Mouse (Mus musculus): ENCODE data around the gene Gm10591. TPM values are rescaled to one million over a fixed set of nuclear protein-coding genes. Genes with fewer than 3 reads are reported as not detected.

Gm10591 gene
- not detected for polyA plus RNA-seq (2017; shearing (Covaris generic))

DNA sequence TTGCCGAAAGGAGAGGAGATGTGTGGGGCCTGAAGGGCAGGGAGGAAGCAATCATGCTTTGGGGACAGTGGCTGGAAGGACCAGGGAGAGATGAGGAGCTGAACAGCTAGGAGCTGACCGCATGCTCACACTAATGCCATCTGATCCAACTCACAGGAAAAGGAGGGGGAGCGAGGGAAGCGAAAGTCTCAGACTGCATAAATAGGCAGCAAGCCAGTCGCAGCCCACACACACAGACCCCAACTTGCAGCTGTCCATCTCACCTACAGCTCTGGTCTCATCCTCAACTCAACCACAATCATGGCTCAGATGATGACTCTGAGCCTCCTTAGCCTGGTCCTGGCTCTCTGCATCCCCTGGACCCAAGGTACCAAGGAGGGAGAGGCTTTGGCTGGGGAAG lies at the start of gene Gm10591:
Gm10591 (plus strand) TSS at position 301 of the 400 bp plus-strand sequence.

DNA sequence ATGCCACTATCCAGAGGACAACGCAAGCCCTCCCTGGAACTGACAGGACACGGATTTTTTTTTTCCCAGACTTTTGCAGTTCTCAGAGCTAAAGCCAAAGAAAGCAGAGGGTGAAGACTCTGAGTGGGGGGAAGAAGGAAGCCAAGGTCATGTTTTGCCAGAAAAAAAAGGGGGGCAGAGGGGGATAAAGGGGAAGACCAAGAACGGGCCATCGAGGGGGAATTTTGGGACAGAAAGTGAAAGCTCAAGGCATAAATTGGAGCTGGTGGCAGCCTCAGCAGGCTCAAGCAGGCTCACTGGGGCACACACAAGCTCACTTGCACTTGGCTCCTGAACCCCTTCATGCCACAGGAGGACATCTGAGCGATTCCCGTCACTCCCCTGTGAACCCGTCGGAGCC lies 17.4 kb downstream of the Gm10591 start, which contains the start of gene Gm2564:
Gm2564 (plus strand) TSS at position 301 of the 400 bp plus-strand sequence.

DNA sequence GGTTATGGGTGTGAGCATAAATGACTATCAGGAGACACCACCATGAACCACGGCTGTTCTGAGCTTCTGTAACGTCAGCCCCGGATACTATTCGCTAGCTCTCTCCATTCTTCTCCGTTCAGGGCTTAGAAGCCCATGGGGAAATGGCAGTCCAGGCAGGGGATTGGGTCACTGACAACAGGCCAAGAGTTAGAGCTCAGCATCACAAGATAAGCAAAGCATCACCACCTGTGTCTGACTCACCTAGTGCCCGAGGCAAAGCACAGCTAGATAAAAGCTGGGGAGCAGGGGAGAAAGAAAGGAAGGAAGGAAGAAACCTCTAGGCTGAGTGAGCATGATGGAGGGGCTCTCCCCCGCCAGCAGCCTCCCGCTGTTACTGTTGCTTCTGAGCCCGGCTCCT lies 43.0 kb downstream of the Gm10591 start, which contains the start of gene Ccl27b:
Ccl27b (plus strand) TSS at position 301 of the 400 bp plus-strand sequence.

DNA sequence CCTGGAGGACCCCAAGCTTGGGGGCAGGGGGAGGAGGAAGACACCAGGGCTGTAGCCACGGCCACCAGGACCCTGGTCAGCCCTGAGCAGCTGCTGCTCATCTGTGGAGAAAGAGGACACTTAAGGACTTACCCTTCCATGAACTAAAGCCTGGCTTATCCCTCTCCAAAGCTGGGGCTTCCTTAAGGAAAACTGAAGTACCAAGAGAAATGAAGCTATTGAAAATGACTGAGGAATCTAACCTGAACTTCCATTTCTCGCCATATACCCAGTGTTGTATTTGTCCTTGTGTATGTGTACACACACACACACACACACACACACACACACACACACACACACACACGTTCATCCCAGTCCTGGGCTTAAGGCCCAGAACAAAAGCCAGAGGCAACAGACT lies 49.8 kb downstream of the Gm10591 start, which contains the start of gene Il11ra2:
Il11ra2 (minus strand) TSS at position 101 of the 400 bp plus-strand sequence.

Other genes starting within 250 kb of the Gm10591 start
- not detected for gene Gm21586, start 172.8 kb upstream of the Gm10591 start, polyA plus RNA-seq (2017; shearing (Covaris generic))
- gene Gm2163, start 145.4 kb upstream of the Gm10591 start, polyA plus RNA-seq (2017; shearing (Covaris generic)): not detected
- not detected for gene Fam205a2, start 84.0 kb upstream of the Gm10591 start, polyA plus RNA-seq (2017; shearing (Covaris generic))
- gene Gm2564, start 17.5 kb downstream of the Gm10591 start, polyA plus RNA-seq (2017; shearing (Covaris generic)): not detected
- not detected for gene Ccl27b, start 43.1 kb downstream of the Gm10591 start, polyA plus RNA-seq (2017; shearing (Covaris generic))
- not detected for gene Il11ra2, start 49.7 kb downstream of the Gm10591 start, polyA plus RNA-seq (2017; shearing (Covaris generic))
- gene 4930578G10Rik, start 123.3 kb downstream of the Gm10591 start, polyA plus RNA-seq (2017; shearing (Covaris generic)): not detected
- not detected for gene Ccl19, start 144.4 kb downstream of the Gm10591 start, polyA plus RNA-seq (2017; shearing (Covaris generic))
- not detected for gene Ccl21a, start 161.8 kb downstream of the Gm10591 start, polyA plus RNA-seq (2017; shearing (Covaris generic))
- gene Fam205a1, start 241.7 kb downstream of the Gm10591 start, polyA plus RNA-seq (2017; shearing (Covaris generic)): not detected
- not detected for gene Gm12394, start 244.6 kb downstream of the Gm10591 start, polyA plus RNA-seq (2017; shearing (Covaris generic))